Mouse (Mus musculus): Measurements from ENCODE around the gene Cask. TPM values are rescaled to one million over a fixed set of nuclear protein-coding genes. Genes with fewer than 3 reads are reported as not detected.

Gene Cask
- total and polyA plus RNA-seq, 2 experiments from 2014 or later, result 79.5 to 146 TPM

DNA sequence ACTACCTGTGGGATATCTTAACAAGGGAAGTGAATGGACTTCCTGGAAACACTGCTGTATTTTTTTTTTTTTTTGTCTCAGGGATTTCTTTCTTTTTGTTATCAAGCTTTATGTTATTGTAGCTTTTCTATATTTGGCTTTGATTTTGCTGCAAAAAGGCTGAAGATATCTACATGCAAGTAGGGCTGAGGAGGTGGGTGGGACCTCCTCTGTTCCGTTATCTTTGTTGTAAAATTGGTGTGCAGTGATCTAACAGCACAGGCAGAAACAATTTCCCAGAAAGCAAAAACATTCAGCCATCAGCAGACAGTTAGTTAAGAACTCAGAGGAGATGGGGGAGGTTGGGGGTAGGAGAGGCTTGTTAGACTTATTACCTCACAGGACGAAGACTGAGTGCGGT is 296.7 kb downstream of the Cask start:
- Histone ChIP-seq H3K9ac (replicated peaks; ENCODE audit: low read length, poor library complexity, severe bottlenecking) (no peak overlapping the region), H3K27ac (ENCODE audit: low read depth, low read length) (no peak overlapping the region), H3K4me2 (ENCODE audit: low read depth, low read length, poor library complexity, severe bottlenecking) (no peak overlapping the region), H3K9me3 (ENCODE audit: low read length) (no peaks in the 10 kb centered on the region), H3K36me3 (ENCODE audit: insufficient read depth, low read length) (no peaks in the 10 kb centered on the region), H3K4me3 (ENCODE audit: low read depth, low read length) (no peak overlapping the region), H3K27me3 (ENCODE audit: insufficient read depth, low read length) (no peaks in the 10 kb centered on the region), H3K4me1 (ENCODE audit: insufficient read depth, low read length) (no peaks in the 10 kb centered on the region)
- DNase-seq (ENCODE audit: low spot score) (no peak), ATAC-seq (ENCODE audit: low FRiP score) (no peak)
- 92% methylated on average over 3 of the region's 3 CpGs for WGBS
- TF ChIP-seq CTCF (IDR thresholded peaks at IDR 0.05), result no peak

DNA sequence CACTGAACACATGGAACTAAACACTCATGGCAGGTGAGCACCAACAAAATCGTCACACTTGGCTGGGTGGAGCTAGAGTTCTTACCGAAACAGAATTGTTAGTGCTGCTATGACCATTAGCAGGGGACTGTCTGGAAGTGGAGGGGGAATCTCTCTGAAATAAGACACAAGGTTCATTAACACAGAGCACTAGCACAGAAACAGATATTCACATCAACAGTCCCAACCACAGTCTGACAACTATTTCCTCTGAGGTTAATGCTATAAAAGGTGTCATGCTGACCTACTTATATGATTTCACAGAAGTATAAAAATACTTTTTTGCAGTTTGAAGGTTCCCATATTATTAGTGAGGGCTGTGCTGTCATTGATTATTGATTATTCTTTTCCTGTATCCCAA is 298.9 kb downstream of the Cask start:
- no peaks in the 10 kb centered on the region for H3K27me3 ChIP-seq (ENCODE audit: insufficient read depth, low read length)
- no peaks in the 10 kb centered on the region for H3K36me3 ChIP-seq (ENCODE audit: insufficient read depth, low read length)
- no peaks in the 10 kb centered on the region for H3K4me1 ChIP-seq (ENCODE audit: insufficient read depth, low read length)
- H3K4me2 ChIP-seq (ENCODE audit: low read depth, low read length, poor library complexity, severe bottlenecking), result no peak overlapping the region
- no peak for TF ChIP-seq CTCF (IDR thresholded peaks at IDR 0.05)
- no peak overlapping the region for H3K27ac ChIP-seq (ENCODE audit: low read depth, low read length)
- no peaks in the 10 kb centered on the region for H3K9me3 ChIP-seq (ENCODE audit: low read length)
- no peak overlapping the region for H3K9ac ChIP-seq (replicated peaks; ENCODE audit: low read length, poor library complexity, severe bottlenecking)
- 81% methylated on average over 2 of the region's 2 CpGs for WGBS
- DNase-seq (ENCODE audit: low spot score) (no peak), ATAC-seq (ENCODE audit: low FRiP score) (no peak)
- no peak overlapping the region for H3K4me3 ChIP-seq (ENCODE audit: low read depth, low read length)

DNA sequence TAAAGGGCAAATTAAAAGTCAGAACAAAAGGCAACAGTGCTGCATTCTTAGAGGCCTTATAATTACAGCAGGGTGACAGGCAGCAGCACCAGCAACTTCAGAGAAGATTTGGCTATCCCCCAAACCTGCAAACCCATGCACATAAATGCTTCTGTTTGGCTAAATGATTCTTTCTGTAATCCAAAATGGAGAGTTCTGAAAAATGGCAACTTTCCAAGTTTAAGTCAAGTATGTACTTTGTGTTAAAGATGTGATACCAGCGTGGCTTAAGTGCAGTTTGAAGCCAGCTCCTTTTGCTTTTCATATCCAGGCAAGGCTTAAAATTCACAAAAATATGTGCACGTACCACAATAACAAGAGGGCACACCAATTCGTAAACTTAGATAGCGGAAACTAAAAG is 299.6 kb downstream of the Cask start:
- Histone ChIP-seq H3K4me2 (ENCODE audit: low read depth, low read length, poor library complexity, severe bottlenecking) (no peak overlapping the region), H3K27ac (ENCODE audit: low read depth, low read length) (no peak overlapping the region), H3K9me3 (ENCODE audit: low read length) (no peaks in the 10 kb centered on the region), H3K27me3 (ENCODE audit: insufficient read depth, low read length) (no peaks in the 10 kb centered on the region), H3K4me1 (ENCODE audit: insufficient read depth, low read length) (no peaks in the 10 kb centered on the region), H3K9ac (replicated peaks; ENCODE audit: low read length, poor library complexity, severe bottlenecking) (no peak overlapping the region), H3K4me3 (ENCODE audit: low read depth, low read length) (no peak overlapping the region), H3K36me3 (ENCODE audit: insufficient read depth, low read length) (no peaks in the 10 kb centered on the region)
- TF ChIP-seq CTCF (IDR thresholded peaks at IDR 0.05), result no peak
- peak; percentile 5 for DNase-seq (ENCODE audit: low spot score)
- no peak for ATAC-seq (ENCODE audit: low FRiP score)
- WGBS, result 84% methylated on average over 4 of the region's 4 CpGs

DNA sequence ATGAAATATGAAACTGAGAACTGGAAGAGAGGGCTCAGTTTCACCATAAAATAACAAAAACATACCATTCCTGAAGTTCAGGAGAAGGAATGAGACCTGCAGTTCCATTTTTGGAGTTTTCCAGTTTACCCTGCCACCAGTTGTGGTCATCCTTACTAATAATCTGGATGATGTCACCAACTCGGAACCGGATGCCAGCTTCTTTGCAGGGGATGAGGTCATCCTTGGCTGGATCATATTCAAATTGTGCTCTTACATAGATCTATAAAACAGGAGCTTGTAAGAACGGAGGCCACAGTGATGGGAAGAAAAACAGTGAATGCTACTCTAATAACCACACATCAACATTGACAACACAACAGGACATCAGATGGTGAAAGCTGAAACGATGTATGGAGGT is 302.1 kb downstream of the Cask start:
- no peaks in the 10 kb centered on the region for H3K27me3 ChIP-seq (ENCODE audit: insufficient read depth, low read length)
- TF ChIP-seq CTCF (IDR thresholded peaks at IDR 0.05), result no peak
- ATAC-seq (ENCODE audit: low FRiP score), result no peak

DNA sequence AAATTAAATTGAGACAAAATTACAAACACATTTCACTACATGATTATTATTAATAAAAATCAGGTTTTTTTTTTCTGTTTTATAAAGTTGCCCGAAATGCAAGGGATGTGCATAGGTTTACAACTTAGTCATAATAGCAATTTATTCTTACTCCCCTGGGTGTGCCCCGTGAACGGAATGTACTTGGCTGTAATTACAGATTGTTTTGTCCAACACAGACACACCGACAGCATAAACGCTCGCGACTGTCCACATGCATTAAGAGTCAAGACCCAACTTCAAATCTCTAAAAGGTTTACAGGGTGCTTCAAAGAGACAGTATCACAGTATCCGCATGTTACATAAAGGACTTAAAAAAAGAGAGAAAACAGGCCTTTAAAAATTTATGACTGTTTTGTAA is 329.9 kb downstream of the Cask start:
- H3K27ac ChIP-seq (ENCODE audit: low read depth, low read length), result no peak overlapping the region
- no peak overlapping the region for H3K4me2 ChIP-seq (ENCODE audit: low read depth, low read length, poor library complexity, severe bottlenecking)
- DNase-seq (ENCODE audit: low spot score), result no peak
- H3K36me3 ChIP-seq (ENCODE audit: insufficient read depth, low read length), result 0 out of 2 replicates have a peak, but pooled peaks cover 3% of the 10 kb centered on the region
- H3K27me3 ChIP-seq (ENCODE audit: insufficient read depth, low read length), result no peaks in the 10 kb centered on the region; the same call in 1 of the 2 replicates
- H3K4me3 ChIP-seq (ENCODE audit: low read depth, low read length), result no peak overlapping the region
- no peaks in the 10 kb centered on the region for H3K4me1 ChIP-seq (ENCODE audit: insufficient read depth, low read length)
- TF ChIP-seq CTCF (IDR thresholded peaks at IDR 0.05), result no peak
- no peak overlapping the region for H3K9ac ChIP-seq (replicated peaks; ENCODE audit: low read length, poor library complexity, severe bottlenecking)
- 83% methylated on average over 8 of the region's 8 CpGs for WGBS
- ATAC-seq (ENCODE audit: low FRiP score), result no peak
- no peaks in the 10 kb centered on the region for H3K9me3 ChIP-seq (ENCODE audit: low read length)

More for the DNA sequence above, 302.1 kb downstream of the Cask start:
- no peaks in the 10 kb centered on the region for H3K4me1 ChIP-seq (ENCODE audit: insufficient read depth, low read length)
- H3K4me3 ChIP-seq (ENCODE audit: low read depth, low read length), result no peak overlapping the region
- no peak overlapping the region for H3K9ac ChIP-seq (replicated peaks; ENCODE audit: low read length, poor library complexity, severe bottlenecking)
- no peak for DNase-seq (ENCODE audit: low spot score)
- WGBS, result 82% methylated on average over 4 of the region's 4 CpGs
- H3K4me2 ChIP-seq (ENCODE audit: low read depth, low read length, poor library complexity, severe bottlenecking), result no peak overlapping the region
- no peaks in the 10 kb centered on the region for H3K36me3 ChIP-seq (ENCODE audit: insufficient read depth, low read length)
- H3K9me3 ChIP-seq (ENCODE audit: low read length), result no peaks in the 10 kb centered on the region
- no peak overlapping the region for H3K27ac ChIP-seq (ENCODE audit: low read depth, low read length)

DNA sequence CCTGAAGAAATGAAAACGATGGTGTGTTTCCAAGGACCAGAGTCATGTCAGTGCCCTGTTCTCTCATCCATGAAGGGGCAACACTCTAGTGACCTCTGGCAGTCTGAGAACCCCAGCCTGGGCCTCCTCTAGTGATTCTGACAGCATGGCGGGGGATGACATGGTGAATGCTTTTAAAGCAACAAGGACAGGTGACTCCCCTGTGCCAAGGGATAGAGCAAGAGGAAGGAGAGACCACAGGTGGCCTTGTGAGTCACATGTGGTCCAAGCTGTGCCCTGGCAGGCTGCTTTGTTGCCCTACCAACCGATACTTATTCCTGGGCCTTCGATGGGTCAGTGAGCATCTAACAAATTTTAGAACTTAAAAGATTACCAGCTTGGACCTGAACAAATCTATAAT is 330.6 kb downstream of the Cask start:
- Histone ChIP-seq H3K27me3 (ENCODE audit: insufficient read depth, low read length) (no peaks in the 10 kb centered on the region; the same call in 1 of the 2 replicates), H3K9ac (replicated peaks; ENCODE audit: low read length, poor library complexity, severe bottlenecking) (no peak overlapping the region), H3K4me1 (ENCODE audit: insufficient read depth, low read length) (no peaks in the 10 kb centered on the region), H3K9me3 (ENCODE audit: low read length) (no peaks in the 10 kb centered on the region), H3K36me3 (ENCODE audit: insufficient read depth, low read length) (0 out of 2 replicates have a peak, but pooled peaks cover 3% of the 10 kb centered on the region), H3K27ac (ENCODE audit: low read depth, low read length) (no peak overlapping the region), H3K4me3 (ENCODE audit: low read depth, low read length) (no peak overlapping the region), H3K4me2 (ENCODE audit: low read depth, low read length, poor library complexity, severe bottlenecking) (no peak overlapping the region)
- no peak for TF ChIP-seq CTCF (IDR thresholded peaks at IDR 0.05)
- DNase-seq (ENCODE audit: low spot score) (no peak), ATAC-seq (ENCODE audit: low FRiP score) (no peak)
- WGBS, result 80% methylated on average over 4 of the region's 4 CpGs

Data from midbrain, postnatal 0 days (tissue).